Mouse (Mus musculus) Patski (cell line): ENCODE data around the gene Defb47. TPM values are rescaled to one million over a fixed set of nuclear protein-coding genes. Genes with fewer than 3 reads are reported as not detected.
A peak's percentile ranks its signal among the peaks of the same experiment; 100 is the strongest.

Source experiments
- ATAC-seq: fragments of 100-300 bp; one replicate; pipeline ENCODE4 v1.8.0; 2021
- CTCF ChIA-PET: fragments of 350-600 bp; sonication (Branson Sonifier 250); formaldehyde crosslinking; loops from one replicate; lab custom pipeline; 2022; ENCODE audit warnings: inconsistent platforms; lab: Charles Lee
- POLR2A ChIA-PET: fragments of 350-600 bp; sonication (Branson Sonifier 250); formaldehyde crosslinking; loops from one replicate; lab custom pipeline; 2022; ENCODE audit warnings: antibody characterized with exemption, inconsistent platforms; lab: Charles Lee
- DNase-seq: peaks from one replicate; pipeline ENCODE4 v3.0.0-alpha.2; 2011; ENCODE audit warnings: low read depth, low spot score
- H3K27me3 ChIP-seq: fragments of 371-371 bp; one replicate; pipeline ENCODE4 v1.5.1; 2021
- CTCF ChIP-seq: fragments of 100-300 bp; IDR thresholded peaks from one replicate; pipeline ENCODE4 v1.5.1; 2021
- in situ Hi-C: fragments of 300-500 bp; cut with MboI; formaldehyde crosslinking; loops from 3 replicates; pipeline ENCODE4 v1.11.1; 2018; ENCODE audit warnings: low pct_unique_long_range_greater_than_20kb, mixed read lengths
- polyA plus RNA-seq: library from polyadenylated mRNA; unstranded; gene quantifications from one replicate; pipeline ENCODE4 v1.2.3, GENCODE M21; 2021

The Defb47 gene
- polyA plus RNA-seq, 1 experiment from 2014 or later, result 2.2 TPM

GRCm38 (mm10) chr14:62998977-62999376, 1.1 kb downstream of the Defb47 start:
- DNase-seq (no peak), ATAC-seq (no peak)
- H3K27me3 ChIP-seq, result no peaks in the 10 kb centered on the region
- TF ChIP-seq CTCF, result no peak
- ChIA-PET POLR2A (no interaction called here), CTCF (no interaction called here)
- in situ Hi-C loops, result no loop called here

- DNase-seq, result no peak
- ChIA-PET CTCF (interaction anchor here (1.1 to 1.4 kb wide), 3 partner anchors 9 to 15 kb away, joined by 3 to 4 read pairs (median 3); partner anchors contain the start of gene Defb43), POLR2A (interaction anchor here (0.5 kb wide), 1 partner anchor 65 kb away, joined by 3 read pairs; no protein-coding TSS in a partner anchor)
- H3K27me3 ChIP-seq, result no peaks in the 10 kb centered on the region
- in situ Hi-C loops, result no loop called here
- no peak for TF ChIP-seq CTCF
- no peak for ATAC-seq
Measured at GRCm38 (mm10) chr14:63002588-63002987, 4.7 kb downstream of the Defb47 start.

DNA sequence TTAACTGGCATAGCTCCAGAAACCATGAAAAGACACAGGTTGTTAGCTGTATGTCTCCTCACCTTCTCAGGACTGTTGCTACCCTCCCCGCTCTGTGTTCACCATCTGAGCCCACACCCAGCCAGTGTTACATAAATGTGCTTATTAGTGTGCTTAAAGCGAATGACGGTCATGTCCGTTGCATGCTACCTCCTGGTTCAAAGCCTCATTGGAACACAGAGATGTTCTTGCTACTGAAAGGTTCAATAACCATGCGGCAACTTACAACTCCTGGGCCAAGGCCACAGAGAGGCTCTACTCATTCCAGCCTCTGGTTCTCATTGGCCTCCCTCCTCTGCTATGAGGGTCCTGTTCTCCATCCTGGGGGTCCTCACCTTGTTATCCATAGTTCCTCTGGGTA, 13.6 kb downstream of the Defb47 start, which contains the start of gene Defb43:
Gene Defb43 (plus strand): TSS at position 301 of the 400 bp plus-strand sequence.
- ChIA-PET POLR2A (no interaction called here), CTCF (interaction anchor here (0.9 to 1.3 kb wide), 2 partner anchors 9 to 858 kb away, joined by 3 to 4 read pairs; no protein-coding TSS in a partner anchor)
- DNase-seq (no peak), ATAC-seq (no peak)
- TF ChIP-seq CTCF, result no peak
- H3K27me3 ChIP-seq, result no peaks in the 10 kb centered on the region
- in situ Hi-C loops, result no loop called here

DNA sequence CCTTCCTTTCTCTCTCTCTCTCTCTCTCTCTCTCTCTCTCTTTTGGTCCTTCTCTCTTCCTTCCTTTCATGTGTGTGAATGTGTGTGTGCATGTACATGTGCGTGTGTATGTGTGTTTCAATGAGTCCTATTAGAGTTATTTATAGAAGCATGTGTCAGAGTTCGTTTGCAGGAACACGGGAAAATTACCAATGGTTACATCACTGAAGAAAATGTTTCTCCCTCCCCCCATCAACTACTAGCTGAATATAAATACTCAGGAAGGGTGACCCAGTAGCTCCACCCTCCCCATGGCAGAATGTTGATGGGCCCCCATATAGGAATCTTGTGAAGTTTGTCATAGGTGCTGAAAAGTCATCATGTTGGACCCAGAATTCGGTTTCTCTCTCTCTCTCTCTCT, 15.2 kb downstream of the Defb47 start:
- ChIA-PET POLR2A (interaction anchor here (0.7 kb wide), 1 partner anchor 1865 kb away, joined by 5 read pairs; no protein-coding TSS in a partner anchor), CTCF (no interaction called here)
- no peaks in the 10 kb centered on the region for H3K27me3 ChIP-seq
- DNase-seq (no peak), ATAC-seq (no peak)
- in situ Hi-C loops, result no loop called here
- no peak for TF ChIP-seq CTCF

DNA sequence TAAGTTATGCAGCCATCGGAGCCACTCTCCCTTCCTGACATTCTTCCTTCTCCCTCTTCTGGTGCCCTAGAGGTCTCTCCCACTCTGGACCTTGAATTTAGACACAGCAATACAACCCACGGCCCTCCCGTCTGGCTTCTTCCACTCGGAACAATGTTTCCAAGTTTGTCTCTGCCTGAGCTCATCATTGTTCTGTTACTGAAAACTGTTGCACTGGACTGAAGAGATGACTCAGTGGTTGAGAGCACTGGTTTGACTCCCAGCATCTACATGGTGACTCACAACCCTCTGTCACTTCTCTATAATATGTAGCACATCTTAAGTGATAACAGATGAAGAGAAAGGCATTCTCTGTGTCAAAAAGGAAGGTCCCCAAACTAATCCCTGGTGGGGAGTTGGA, 16.8 kb downstream of the Defb47 start:
- ATAC-seq, result peak; percentile 57
- peak; percentile 22 for DNase-seq
- TF ChIP-seq CTCF, result no peak
- CTCF ChIA-PET, result interaction anchor here (1.5 kb wide), 1 partner anchor 13 kb away, joined by 3 read pairs; no protein-coding TSS in a partner anchor
- in situ Hi-C loops, result no loop called here
- POLR2A ChIA-PET, result no interaction called here
- H3K27me3 ChIP-seq, result no peaks in the 10 kb centered on the region

GRCm38 (mm10) chr14:63020524-63021156, 22.8 kb downstream of the Defb47 start:
- H3K27me3 ChIP-seq, result no peaks in the 10 kb centered on the region
- in situ Hi-C loops, result no loop called here
- POLR2A ChIA-PET, result no interaction called here
- CTCF ChIA-PET, result interaction anchor here (0.7 kb wide), 1 partner anchor 31 kb away, joined by 4 read pairs; no protein-coding TSS in a partner anchor
- ATAC-seq (peak; percentile 79), DNase-seq (peak; percentile 46)
- no peak for TF ChIP-seq CTCF

DNA sequence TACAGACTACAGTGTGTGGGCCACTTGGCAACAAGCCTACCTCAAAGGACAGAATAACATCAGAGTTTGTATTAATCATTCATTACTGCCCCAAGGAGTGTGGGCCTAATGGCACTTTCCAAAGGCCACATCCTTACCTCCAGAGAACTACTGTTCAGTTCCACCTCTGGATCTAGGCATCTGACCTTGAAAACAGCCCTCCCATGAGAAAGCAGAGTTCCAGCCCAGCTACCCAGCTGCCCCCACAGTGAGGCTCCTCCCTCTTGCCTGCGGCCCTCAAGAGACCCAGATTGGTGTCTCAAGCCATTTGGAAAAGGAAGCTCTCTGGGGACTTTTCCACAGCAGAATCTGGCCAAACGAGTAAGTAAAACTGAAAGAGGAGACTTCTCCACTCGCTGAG, 48.8 kb downstream of the Defb47 start, which contains the start of gene Defb42:
Gene Defb42 (plus strand): TSS at position 301 of the 400 bp plus-strand sequence.
- ATAC-seq (no peak), DNase-seq (no peak)
- peaks cover 4% of the 10 kb centered on the region for H3K27me3 ChIP-seq
- no peak for TF ChIP-seq CTCF
- CTCF ChIA-PET, result interaction anchor here (1.0 kb wide), 1 partner anchor 8 kb away, joined by 3 read pairs; no protein-coding TSS in a partner anchor
- POLR2A ChIA-PET, result no interaction called here
- in situ Hi-C loops, result no loop called here

DNA sequence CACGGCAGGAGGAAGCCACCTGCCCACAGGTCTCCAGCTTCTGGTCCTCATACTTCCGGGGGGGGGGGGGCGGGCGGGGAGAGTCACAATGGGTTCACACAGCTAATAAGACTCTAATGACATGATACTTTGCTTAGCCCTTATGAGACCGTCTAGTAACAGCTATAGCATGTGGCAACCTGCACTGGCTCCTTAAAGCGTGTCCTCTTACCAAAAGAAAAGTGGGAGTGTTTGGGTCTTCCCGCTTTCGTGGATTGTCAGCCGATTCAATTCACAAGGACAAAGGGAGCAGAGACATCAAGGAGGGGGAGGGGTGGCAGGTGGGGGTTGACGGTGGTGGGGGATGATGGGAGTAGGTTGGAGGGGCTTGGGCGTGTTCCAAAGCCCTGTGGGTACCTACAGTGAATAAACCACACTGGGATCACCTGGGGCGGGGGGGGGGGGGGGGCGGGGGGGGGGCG, 52.1 kb downstream of the Defb47 start, which contains the start of gene Defb30:
Gene Defb30 (minus strand): TSS at position 51 of the 461 bp plus-strand sequence.
- CTCF ChIA-PET, result no interaction called here
- ATAC-seq, result no peak

More for the DNA sequence above, 52.1 kb downstream of the Defb47 start, which contains the start of gene Defb30:
- POLR2A ChIA-PET, result no interaction called here
- DNase-seq, result no peak
- no peaks in the 10 kb centered on the region for H3K27me3 ChIP-seq
- TF ChIP-seq CTCF, result no peak
- in situ Hi-C loops, result no loop called here

Other genes starting within 250 kb of the Defb47 start
- 25.6 TPM for gene Ints6, start 236.9 kb upstream of the Defb47 start, polyA plus RNA-seq
- 9.4 TPM for gene Wdfy2, start 160.4 kb upstream of the Defb47 start, polyA plus RNA-seq
- not detected for gene Defb48, start 13.6 kb upstream of the Defb47 start, polyA plus RNA-seq
- not detected for gene Defb43, start 13.7 kb downstream of the Defb47 start, polyA plus RNA-seq
- gene Defb42, start 48.9 kb downstream of the Defb47 start, polyA plus RNA-seq, result 0.59 TPM
- gene Defb30, start 51.9 kb downstream of the Defb47 start, polyA plus RNA-seq, result not detected